Mouse (Mus musculus) cerebellum, postnatal 36 days (tissue): ENCODE results near the gene Usf3.
A peak's percentile ranks its signal among the peaks of the same experiment; 100 is the strongest.

Experiments used
- DNase-seq, 2 experiments: peaks; one replicate each; pipeline ENCODE4 v3.0.0; 2021 to 2022; ENCODE audit warnings: mixed read lengths in 2 of 2

The Usf3 gene

DNA sequence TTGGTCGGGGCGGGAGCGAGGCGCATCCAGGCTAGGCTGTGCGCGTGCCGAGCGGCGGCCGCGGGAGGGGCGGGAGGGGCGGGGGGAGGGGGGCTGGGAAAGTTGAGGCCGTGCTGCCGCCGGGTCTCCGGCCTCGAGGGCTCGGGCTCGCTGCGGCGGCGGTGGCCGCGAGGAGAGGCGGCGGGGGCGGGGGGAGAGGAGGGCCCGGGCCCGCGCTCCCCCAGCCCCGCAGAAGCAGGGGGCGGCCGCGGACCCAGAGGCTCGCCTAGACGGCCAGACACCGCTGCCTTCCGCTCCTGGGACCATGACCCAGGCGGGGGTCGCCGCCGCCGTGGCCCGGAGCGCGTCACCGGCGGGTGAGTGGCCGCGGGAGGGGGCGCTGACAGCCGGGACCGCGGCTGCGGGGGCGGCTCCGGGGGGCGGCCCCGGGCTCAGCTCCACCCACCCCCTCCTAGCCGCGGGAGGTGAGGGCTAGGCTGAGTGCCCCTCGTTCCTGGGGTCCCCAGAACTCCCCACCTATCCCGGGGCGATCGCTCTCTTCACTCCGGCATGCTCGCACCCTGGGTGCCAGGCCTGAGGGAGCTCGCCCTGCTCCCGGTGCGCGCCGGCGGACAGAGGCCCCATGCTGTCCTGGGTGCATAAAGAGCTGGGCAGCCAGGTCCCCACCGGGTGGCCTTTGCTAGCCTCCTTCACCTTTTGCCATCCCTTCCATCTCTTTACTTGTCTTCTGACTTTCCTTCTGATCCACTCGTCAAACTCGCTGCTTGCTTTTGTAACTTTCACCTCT is at the start of gene Usf3:
Gene Usf3 (plus strand): TSS at position 92 of the 787 bp plus-strand sequence.
- DNase-seq, result peak; percentile 45 to 60

DNA sequence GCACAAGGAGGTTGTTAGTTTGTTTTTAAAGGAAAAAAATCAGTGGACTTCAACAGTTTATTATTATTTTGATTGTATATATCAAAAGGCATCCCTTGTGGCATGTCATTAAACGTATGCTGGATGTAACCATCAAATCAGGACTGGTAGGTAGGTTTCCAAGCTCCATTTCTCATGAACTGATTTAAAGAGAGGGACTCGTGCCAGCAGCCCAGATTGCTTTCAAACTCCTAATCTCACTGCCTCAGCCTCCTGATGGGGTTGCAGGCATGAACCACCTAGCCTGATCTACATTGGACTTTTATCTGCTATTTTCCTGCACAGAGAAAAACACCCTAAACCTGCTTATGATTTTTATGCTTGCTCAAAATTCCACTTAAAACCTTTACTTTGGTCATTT is 49.3 kb upstream of the Usf3 start:
- peak; percentile 60 to 69 for DNase-seq

DNA sequence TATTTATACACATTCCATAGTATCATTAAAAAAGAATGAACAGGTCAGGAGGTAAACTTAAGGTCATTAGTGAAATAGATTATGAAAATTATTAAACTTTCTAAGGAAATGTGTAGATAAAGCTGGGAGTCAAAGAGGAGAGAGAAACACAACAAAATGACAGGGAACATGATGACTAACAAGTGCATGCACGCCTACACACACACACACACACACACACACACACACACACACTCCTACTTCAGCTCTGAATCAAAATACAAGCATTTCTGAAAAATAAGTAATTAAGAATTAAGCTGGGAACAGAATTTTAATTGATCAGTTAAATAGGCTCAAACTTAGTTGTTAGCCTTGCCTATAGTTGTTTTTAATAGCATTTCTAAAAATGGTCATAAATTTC is 48.3 kb upstream of the Usf3 start:
- no peak for DNase-seq

DNA sequence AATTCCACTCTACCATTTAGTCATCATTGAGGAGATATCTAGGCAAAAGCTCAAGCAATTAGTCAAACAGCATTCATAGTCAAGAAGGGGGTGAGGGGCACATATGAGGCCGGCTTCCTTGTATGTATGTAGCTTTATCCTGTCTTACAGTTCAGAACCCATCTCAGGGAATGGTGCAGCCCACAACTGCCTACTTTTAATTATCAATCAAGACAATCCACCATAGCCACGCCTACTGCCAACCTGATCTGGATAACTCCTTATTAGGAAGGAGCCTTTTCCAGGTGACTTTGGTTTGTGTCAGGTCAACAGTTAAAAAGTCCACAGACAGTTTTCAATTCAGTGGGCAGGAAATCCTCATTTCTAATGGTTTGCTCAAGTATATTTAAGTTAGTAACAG is 47.6 kb upstream of the Usf3 start:
- DNase-seq, result no peak

DNA sequence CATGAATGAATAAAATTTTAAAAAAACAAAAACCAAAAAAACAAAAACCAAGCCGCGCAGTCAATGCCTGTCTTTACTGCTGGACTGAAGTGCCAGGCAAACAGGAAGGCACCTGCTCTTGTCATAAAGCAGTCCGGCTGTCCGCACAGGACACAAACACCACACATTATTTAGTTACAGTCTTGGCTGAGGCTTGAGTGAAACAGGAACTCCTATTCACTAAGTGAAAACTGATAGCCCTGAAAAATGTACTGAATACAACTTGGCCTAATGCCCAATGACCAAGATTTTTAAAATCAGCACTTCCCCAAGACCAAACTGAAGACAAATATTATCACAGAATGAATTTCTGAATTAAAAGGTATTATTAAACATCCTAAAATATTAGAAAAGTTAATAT is 46.6 kb upstream of the Usf3 start:
- no peak for DNase-seq

DNA sequence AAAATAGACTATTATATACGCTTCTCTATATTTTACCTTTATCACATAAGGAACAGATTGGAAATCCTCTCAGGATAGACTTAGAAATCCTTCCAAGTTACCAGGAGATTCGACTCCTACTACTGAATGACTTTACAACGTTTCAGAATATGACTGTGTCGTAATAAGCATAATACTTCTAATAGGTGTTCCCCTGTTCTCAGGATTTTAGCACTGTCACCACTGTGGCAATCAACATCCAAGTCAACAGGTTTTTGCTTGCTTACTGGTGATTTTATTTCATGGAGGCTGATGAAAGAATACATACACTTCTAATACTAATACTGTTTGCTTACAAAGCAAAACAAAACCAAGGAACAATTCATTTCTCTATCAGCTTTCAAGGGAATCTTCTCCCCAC is 40.7 kb upstream of the Usf3 start:
- no peak for DNase-seq

DNA sequence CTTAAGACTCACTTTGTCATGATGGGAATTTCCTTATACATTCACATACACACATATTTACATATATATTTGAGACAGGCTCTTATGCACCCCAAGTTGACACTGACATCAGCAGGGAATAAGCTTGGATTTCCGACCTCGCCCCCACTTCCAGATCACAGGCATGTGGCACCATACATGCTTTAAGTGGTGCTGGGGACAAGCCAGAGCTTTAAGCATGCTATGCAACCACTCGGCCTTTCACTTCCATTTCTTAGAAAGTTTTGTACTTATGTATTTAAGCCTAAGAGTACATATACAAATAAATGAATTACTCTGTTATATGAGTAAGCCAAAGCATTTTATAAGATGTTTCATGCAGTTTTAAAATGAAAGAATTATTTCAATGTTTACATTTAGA is 39.9 kb upstream of the Usf3 start:
- DNase-seq, result no peak

DNA sequence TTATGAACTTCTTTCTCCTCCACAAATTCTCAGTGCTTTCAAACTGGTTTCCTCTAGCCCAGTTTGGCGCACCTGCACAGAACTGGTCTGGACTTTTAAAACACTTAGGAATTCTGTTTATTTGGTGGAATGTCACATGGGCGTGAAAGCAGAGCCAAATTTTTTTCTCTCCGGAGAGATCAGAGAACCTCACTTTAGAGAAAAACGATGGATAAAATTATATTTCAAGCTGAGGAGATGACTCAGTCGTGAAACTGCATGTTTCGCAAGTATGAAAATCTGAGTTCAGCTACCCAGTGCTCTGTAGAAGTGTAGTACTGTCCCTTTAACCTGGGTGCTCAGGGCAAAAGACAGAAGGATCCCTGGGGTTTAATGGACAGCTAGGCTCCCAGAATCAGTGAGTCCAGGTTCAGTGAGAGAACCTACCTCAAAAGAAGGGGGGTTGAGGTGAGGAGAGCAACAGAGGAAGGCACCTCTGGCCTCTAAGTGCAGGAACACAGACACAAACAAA is 36.5 kb upstream of the Usf3 start:
- DNase-seq, result no peak

DNA sequence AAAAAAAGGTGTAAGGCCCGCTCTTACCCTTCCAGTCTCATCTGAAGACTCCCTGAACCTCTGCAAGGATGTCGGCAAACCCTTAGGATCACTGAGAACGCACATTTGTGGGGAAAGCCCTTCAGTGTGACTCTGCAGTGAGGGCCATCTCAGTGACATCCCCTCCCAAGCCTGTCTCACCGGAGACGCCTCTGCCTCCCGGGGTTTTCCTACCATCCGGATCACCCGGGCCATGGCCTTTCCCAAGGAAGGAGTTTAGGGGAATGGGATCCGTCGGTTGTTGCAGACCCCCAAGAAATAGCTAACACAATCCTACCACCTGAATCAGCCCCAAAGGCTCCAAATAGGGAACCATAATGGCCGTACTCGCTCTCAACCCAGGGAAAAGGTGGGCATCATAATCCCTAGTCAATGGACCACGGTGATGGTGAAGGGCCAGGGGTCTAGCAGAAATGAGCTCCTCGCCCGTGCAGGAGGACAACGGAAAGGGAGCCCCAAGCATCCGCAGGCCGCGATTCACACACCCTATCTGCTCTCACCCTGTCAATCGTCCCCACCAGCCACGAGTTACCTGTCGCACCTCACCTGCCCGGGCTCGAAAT is 34.6 kb upstream of the Usf3 start:
- peak in 1 of 2 experiments; percentile 28 for DNase-seq

DNA sequence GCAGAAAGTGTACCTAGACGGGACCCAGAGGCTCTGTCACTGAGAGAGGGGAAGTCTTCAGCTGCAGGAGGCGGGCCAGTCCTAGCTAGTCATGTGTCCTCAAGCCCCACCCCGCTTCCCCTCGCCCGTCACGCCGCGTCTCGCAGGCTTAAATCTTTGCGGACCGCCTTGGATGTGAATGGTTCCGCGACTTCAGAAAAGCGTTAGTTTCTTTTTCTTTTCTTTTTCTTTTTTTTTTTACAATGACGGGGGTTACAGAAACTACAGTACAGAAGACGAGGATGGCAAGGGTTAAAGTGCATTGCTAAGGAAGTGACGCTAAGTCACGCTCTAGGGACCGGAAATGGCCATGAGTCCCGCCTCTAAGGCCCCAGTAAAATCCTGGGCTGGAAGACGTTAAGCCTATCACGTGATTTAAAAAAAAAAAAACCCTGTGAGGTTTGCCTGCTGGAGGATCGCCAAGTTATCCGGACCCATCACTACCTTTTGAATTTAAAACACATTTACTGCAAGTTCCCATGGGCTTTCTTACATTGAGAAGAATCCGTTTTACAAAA is 34.0 kb upstream of the Usf3 start:
- DNase-seq, result peak; percentile 85

DNA sequence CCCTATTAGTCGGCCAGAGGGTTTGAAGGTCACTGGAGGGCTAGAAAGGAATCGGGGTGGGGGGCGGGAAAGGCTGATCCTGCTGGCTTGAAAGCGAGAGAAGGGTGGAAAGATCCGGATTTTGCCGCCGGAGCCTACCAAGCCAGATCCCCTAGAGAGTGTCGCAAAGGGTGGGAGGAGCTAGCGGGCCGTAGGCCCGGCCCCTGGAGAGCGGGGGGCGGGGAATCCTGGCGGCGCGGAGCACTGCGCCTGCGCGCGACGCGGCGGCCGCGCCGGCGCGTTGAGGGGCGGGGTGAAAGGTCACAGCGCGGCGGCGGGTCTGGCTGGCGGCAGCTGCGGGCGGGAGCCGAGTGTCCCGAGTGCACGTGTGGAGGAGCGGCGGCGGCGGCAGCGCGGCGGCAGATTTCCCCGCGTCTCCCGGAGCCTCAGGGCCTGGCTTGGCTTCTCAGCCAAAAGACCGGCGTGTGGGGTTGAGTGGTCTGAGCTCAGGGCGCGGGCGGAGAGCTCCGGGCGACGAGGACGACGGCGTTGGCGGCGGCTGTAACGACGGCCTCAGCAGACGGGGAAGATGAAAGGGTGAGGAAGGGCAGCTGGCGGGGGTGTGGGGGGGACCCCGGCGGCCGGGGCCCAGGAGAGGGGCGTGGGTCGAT is 33.4 kb upstream of the Usf3 start, which contains the start of the genes Atp6v1a and Naa50:
Gene Atp6v1a (minus strand): TSS at position 170 of the 650 bp plus-strand sequence.
Gene Naa50 (plus strand): TSS at position 295 of the 650 bp plus-strand sequence.
- peak; percentile 89 to 92 for DNase-seq

DNA sequence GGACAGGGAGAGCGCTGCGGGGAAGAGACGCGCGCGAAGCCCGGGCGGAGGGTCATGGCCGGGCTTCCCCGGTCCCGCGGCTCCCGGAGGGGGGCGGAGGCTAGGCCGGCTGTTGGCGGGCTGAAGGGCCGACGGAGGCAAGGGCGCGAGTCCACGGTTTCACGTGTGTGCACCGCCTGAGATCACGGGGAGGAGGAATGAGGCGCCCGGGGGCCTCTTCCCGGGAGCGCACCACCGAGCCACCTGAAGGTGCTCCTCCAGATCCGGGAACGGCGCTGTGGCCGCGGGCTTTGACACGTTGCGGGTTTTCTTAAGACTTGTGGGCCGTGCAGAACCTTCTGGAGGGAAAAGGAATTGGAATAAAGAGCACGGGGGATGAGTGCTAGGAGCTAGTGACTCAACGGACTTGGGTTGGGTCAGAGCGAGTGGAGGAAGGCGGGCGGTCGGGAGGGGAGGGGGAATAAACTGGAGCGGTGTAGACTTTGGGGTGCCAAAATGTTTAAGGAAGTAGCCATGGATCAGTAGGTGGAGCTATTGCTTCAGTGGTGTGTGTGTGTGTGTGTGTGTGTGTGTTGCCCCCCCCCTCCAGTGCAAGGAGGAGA is 32.8 kb upstream of the Usf3 start:
- peak; percentile 70 for DNase-seq

DNA sequence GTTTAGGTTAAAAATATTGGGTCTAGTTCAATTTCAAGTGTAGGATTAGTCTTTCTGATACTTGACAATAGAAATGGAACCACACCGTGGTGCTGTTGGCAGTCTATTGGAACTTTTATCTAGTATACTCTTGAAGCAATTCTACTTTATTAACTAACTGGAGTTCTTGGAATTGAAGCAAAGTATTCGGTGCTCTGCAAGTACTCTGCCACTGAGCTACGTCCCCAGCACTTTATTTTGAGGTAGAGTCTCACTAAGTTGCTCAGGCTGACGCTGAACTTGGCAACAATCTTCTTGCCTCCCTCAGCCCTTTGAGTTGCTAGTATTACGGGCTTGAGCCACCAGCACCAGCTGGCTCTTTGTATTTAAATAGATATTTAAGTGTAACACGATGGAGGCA is 31.6 kb upstream of the Usf3 start:
- DNase-seq, result no peak

DNA sequence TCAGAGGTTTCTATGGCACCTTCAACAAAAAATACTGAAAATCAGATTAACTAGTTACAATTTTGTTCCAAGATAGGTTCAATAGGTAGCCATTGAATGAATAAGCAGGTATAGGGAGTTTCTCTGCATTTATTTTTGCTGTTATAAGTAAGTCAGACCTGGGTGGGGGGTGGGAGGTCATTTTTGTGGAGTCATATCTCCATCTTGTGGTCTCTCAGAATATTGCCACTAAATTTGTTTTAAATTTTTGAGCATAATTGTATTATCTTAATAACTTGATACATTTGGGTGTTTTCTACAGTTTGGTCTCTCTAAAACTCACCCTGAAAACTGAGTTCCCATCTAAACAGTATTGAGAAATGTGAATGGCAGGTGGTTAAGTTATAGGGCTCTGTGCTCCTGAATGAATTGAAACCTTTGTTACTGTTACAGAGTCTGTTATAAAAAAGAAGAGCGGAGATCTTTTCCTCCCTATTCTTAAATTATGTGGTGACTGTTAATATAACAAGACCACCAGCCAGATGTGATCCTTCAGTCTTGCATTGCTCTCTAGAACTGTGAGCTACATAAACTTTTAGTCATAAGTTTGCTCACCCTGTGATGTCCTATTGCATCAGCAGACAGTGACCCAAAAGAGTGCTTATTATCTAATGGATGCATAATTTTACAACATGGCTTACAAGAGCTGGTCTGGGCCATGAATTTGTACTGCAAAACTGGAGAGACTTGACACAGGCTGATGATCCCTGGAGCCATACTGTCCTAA is 23.9 kb upstream of the Usf3 start:
- no peak for DNase-seq

DNA sequence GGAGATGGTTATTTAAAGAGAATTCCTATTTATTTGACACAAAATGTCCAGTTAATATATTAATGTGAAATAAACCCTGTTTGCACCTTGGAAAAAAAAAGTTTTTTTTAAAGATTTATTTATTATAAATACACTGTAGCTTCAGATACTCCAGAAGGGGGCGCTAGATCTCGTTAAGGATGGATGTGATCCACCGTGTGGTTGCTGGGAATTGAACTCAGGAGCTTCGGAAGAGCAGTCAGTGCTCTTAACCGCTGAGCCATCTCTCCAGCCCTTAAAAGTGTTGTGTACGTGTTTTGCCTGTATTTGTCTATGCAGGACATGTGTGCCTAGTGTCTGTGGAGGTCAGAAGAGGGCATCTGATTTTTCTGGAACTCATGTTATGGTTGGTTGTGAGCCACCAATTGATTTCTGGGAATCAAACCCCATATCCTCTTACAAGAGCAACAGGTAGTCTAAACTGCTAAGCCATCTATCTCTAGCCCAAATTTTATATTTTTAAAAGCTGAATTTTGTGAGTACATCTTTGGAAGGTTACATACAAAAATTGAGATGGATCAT is 18.5 kb upstream of the Usf3 start:
- no peak for DNase-seq

DNA sequence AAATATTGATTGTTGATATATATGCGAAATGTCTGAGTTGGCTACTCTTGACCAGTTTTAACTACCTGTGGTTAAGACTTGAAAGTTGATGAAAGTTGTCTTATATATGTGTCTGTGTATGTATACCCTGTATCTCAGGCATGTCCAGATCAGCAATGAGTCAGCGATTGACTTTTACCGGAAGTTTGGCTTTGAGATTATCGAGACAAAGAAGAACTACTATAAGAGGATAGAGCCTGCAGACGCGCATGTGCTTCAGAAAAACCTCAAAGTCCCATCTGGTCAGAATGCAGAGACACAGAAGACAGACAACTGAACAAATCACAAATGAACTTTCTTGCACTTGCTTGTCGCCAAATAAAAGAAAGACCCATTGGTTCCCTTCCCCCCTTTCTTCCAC is 13.7 kb upstream of the Usf3 start:
- DNase-seq, result no peak

DNA sequence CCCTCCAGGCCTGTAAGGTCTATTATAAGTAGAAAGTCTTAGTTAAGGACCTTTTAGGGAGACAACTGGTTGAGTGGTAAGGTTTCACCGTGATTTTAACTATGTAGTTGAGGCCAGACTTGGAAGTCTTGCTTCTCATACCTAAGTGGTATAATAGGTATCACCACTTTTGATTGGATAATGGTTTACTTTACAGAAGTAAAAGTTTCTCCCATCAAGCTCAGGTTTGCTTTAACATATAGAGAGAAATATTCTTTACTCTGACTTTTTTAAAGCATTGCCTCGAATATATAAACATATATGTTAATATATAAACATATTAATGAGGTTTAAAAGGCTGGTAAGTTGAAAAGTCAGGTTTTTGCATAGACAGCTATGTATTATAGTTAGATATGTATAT is 9.2 kb upstream of the Usf3 start:
- no peak for DNase-seq

DNA sequence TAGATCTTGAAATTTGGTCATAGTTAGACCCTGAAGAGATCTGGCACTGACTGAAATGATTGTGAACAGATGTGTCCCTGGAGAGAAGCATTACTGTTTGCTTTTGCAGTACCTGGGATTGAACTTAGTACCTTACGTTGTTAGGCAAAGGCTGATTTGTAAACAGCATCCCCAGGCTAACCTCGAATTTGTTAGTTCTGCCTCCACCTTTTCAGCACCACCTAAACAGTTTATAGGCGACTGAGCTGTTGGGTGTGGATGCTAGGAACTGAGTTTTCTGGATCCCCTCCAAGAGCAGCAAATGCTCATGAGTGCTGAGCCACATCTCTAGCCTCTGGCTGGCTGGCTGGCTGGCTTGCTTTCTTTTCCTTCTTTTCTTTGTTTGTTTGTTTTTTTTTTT is 7.9 kb upstream of the Usf3 start:
- DNase-seq, result no peak

DNA sequence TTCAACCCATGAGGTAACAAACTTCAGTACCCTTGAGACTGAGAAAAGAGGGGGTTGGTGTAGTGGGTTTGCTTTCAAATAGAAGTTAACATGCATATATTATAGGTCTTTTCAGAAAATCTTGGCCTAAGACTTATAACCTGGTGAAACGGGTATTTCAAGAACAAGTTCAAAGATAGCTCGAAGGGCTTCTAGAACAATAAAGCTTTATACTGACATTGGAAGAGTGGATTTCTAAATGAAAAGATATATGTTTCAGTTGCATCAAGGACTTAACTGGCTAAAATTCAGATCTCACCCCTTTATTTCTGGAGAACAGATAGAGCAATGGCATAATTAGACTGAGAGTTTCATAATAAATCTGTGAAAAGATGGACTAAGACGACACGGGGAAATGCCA is 4.1 kb upstream of the Usf3 start:
- DNase-seq, result no peak

DNA sequence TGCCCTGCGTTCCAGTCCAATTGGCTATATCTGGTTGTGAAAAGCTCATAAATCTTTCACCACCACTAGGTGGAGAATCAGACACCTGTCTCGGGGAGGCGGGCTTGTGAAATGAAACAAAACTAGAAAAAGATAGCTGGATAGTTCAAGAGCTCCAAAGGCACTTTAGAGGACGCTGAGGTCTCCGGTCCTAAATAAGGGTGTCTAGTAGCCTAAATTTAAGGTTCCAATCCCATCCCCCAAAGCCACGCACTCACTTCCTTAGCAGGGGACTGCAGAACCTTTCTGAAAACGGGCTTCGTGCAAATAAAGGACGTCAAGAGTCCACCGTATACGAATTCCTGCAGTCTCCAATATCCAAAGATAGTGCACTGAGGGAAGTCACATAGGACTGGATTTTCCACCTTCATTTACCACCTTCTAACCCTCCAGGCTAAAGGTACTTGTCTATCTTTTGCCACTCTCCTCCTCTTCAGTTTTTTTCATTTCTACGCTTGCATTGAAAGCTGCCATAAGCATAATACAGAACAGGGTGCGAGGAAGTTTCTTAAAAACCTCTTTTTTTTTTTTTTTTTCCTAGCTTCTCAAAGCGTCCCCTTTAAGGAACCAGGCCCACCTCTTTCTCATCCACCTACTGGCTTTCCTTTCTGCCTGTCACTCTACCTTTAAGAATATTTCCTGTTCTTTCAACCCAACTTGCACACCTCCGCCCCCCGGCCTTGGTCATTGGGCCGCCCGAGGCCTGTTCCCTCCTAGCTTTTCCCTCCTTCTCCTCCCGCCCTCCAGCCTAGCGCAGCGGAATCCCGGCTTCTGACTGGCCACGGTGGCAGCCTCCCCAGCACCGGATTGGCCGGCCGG is 520 bp upstream of the Usf3 start:
- DNase-seq, result peak; percentile 96 to 98
